Mouse (Mus musculus) heart, embryonic 14.5 days (tissue): Measurements from ENCODE around the gene Spag9. TPM values are rescaled to one million over a fixed set of nuclear protein-coding genes. Genes with fewer than 3 reads are reported as not detected.
"Not testable (repeated sequence)": the region's sequence is repeated elsewhere in the genome, so short reads cannot be mapped to it uniquely, and the experiment has no call there.

Experiments
- ATAC-seq: fragments of 200-750 bp; cut with Nextera tagmentation; 2 replicates; pipeline ENCODE4 v1.8.0; 2017; ENCODE audit warnings: low read depth, moderate TSS enrichment; ENCODE audit not compliant: insufficient number of reproducible peaks, insufficient read depth, low FRiP score
- H3K27ac ChIP-seq, 2 experiments: fragments of 200-500 bp in 1 of 2; fragments of 300-500 bp in 1 of 2; sonication (generic) in 1 of 2; replicated peaks in 1 of 2; 2 replicates each; pipeline ENCODE4 v1.5.1; 2012 to 2014; ENCODE audit warnings: low read depth in 2 of 2, low read length in 2 of 2, control low read depth in 1 of 2, mild to moderate bottlenecking in 1 of 2, mixed read lengths in 1 of 2; ENCODE audit not compliant: control insufficient read depth in 1 of 2, insufficient read depth in 1 of 2
- H3K27me3 ChIP-seq: fragments of 300-500 bp; sonication (generic); 2 replicates; pipeline ENCODE4 v1.6.1; 2014; ENCODE audit warnings: mild to moderate bottlenecking, low read length, control low read depth; ENCODE audit not compliant: control insufficient read depth, insufficient read depth
- H3K36me3 ChIP-seq: fragments of 300-500 bp; sonication (generic); 2 replicates; pipeline ENCODE4 v1.6.1; 2014; ENCODE audit warnings: mild to moderate bottlenecking, control low read depth, low read length, mixed read lengths; ENCODE audit not compliant: control insufficient read depth, insufficient read depth
- H3K4me1 ChIP-seq, 2 experiments: fragments of 200-500 bp in 1 of 2; fragments of 300-500 bp in 1 of 2; sonication (generic) in 1 of 2; 2 replicates each; pipeline ENCODE4 v1.6.1; 2012 to 2014; ENCODE audit warnings: low read length in 2 of 2, control low read depth in 1 of 2, mixed read lengths in 1 of 2; ENCODE audit not compliant: control insufficient read depth in 2 of 2, insufficient read depth in 2 of 2
- H3K4me2 ChIP-seq: fragments of 300-500 bp; sonication (generic); 2 replicates; pipeline ENCODE4 v1.6.1; 2014; ENCODE audit warnings: mild to moderate bottlenecking, low read length
- H3K4me3 ChIP-seq, 2 experiments: fragments of 200-500 bp in 1 of 2; fragments of 300-500 bp in 1 of 2; sonication (generic) in 1 of 2; 2 replicates each; pipeline ENCODE4 v1.5.1; 2012 to 2014; ENCODE audit warnings: low read length in 2 of 2, mild to moderate bottlenecking in 2 of 2, control low read depth in 1 of 2, low read depth in 1 of 2, moderate library complexity in 1 of 2; ENCODE audit not compliant: control insufficient read depth in 1 of 2, insufficient read depth in 1 of 2
- H3K9ac ChIP-seq: fragments of 300-500 bp; sonication (generic); 2 replicates; pipeline ENCODE4 v1.6.1; 2014; ENCODE audit warnings: mild to moderate bottlenecking, low read length
- H3K9me3 ChIP-seq: fragments of 300-500 bp; sonication (generic); 2 replicates; pipeline ENCODE4 v1.6.1; 2016; ENCODE audit warnings: low read length, control low read depth; ENCODE audit not compliant: control insufficient read depth
- WGBS: fragments of 180-500 bp; shearing (Covaris S2); extraction: QIAGEN DNeasy Blood & Tissue Kit; methylation state at CpG from one replicate; pipeline ENCODE4 v1.1.7; 2014; 5-methylcytosine and 5-hydroxymethylcytosine counted together
- polyA plus RNA-seq: library from polyadenylated mRNA; unstranded; fragments of >200 nt; fragmentation: Nextera tagmentation; extraction: Ambion mirVana; gene quantifications from 2 replicates; pipeline ENCODE4 v1.2.1, GENCODE M21; 2014

The Spag9 gene
- polyA plus RNA-seq, 1 experiment from 2014 or later: 63.8 TPM

- WGBS: 76% methylated on average over 3 of the region's 3 CpGs
- no peak for ATAC-seq
- H3K4me3 ChIP-seq: no peak overlapping the region
- H3K27ac ChIP-seq: no peak overlapping the region
- H3K4me1 ChIP-seq: no peaks in the 10 kb centered on the region
- H3K36me3 ChIP-seq: peaks cover 42% of the 10 kb centered on the region
- no peaks in the 10 kb centered on the region for H3K27me3 ChIP-seq
- H3K9me3 ChIP-seq: no peaks in the 10 kb centered on the region
- H3K9ac ChIP-seq: no peak overlapping the region
- no peak overlapping the region for H3K4me2 ChIP-seq
Observed at GRCm38 (mm10) chr11:94054901-94055300, 59.0 kb downstream of the Spag9 start.

- Histone ChIP-seq H3K27ac (no peak overlapping the region), H3K36me3 (peaks cover 46% of the 10 kb centered on the region), H3K9me3 (no peaks in the 10 kb centered on the region), H3K27me3 (no peaks in the 10 kb centered on the region), H3K9ac (no peak overlapping the region), H3K4me1 (no peaks in the 10 kb centered on the region), H3K4me3 (no peak overlapping the region), H3K4me2 (no peak overlapping the region)
- WGBS: 92% methylated on average over 5 of the region's 5 CpGs
- no peak for ATAC-seq
Observed at GRCm38 (mm10) chr11:94063941-94064340, 68.0 kb downstream of the Spag9 start.

DNA sequence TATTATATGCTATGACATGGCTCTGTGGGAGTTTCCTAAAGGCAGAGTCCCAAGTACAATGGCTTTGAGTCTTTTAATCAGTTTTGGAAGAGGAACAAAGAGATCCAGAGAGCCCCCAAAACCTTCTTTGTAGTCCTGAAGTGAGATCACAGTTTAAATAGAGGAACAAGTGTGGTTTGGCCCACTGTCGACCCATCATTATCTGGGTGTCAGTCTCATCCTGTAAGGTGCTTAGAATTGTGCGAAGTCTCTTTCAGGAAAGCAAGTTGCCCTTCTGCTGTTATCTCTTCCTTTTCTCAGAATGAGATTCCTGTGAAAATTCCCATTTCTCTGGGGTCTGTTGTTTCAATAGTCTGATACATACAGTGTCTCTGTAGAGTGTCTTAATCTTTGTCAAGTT is 74.6 kb downstream of the Spag9 start:
- no peak for ATAC-seq
- Histone ChIP-seq H3K27me3 (no peaks in the 10 kb centered on the region), H3K9me3 (no peaks in the 10 kb centered on the region), H3K36me3 (peaks cover 49% of the 10 kb centered on the region), H3K4me3 (no peak overlapping the region), H3K4me2 (no peak overlapping the region), H3K4me1 (no peaks in the 10 kb centered on the region), H3K9ac (no peak overlapping the region), H3K27ac (no peak overlapping the region)
- 65% methylated on average over 2 of the region's 2 CpGs for WGBS

GRCm38 (mm10) chr11:94073283-94073682 is 77.4 kb downstream of the Spag9 start:
- no peak for ATAC-seq
- no peak overlapping the region for H3K27ac ChIP-seq
- H3K36me3 ChIP-seq: peaks cover 44% of the 10 kb centered on the region
- H3K4me2 ChIP-seq: no peak overlapping the region
- H3K9ac ChIP-seq: no peak overlapping the region
- H3K4me3 ChIP-seq: no peak overlapping the region
- WGBS: 85% methylated on average over 4 of the region's 4 CpGs
- no peaks in the 10 kb centered on the region for H3K9me3 ChIP-seq
- no peaks in the 10 kb centered on the region for H3K27me3 ChIP-seq
- no peaks in the 10 kb centered on the region for H3K4me1 ChIP-seq

DNA sequence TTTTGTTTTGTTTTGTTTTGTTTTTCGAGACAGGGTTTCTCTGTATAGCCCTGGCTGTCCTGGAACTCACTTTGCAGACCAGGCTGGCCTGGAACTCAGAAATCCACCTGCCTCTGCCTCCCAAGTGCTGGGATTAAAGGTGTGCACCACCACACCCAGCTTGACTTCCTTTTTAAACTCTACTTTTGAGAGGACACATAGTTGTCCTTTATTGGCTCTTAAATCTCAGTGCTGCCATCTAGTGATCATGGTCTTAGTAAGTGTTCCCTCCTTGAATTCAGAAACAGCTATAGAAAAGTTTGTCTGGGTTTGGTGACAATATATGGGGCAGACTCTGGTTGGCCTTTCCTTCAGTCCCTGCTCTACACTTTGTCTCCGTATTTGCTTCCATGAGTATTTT is 91.1 kb downstream of the Spag9 start:
- not testable (repeated sequence) for H3K9me3 ChIP-seq, H3K4me3 ChIP-seq, H3K27me3 ChIP-seq, H3K9ac ChIP-seq, ATAC-seq, H3K27ac ChIP-seq, H3K4me1 ChIP-seq, H3K4me2 ChIP-seq
- 75% methylated on average over 2 of the region's 2 CpGs for WGBS
- H3K36me3 ChIP-seq: peaks cover 78% of the 10 kb centered on the region

DNA sequence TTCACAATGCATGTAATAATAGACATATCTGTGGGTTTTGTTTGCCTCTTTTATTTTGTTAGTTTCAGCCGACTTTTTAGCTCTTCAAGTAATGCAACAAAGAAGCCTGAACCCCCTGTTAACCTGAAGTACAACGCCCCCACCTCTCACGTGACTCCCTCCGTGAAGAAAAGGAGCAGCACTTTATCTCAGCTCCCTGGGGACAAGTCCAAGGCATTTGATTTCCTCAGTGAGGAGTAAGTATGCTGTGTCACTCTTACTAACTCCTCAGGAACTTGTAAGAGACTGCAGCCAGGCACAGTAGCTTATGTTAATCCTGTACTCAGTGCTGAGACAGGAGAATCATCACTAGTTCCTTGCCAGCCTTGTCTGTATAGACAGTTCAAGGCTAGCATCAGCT is 94.6 kb downstream of the Spag9 start:
- H3K4me3 ChIP-seq: no peak overlapping the region
- H3K27ac ChIP-seq: no peak overlapping the region
- H3K4me1 ChIP-seq: no peaks in the 10 kb centered on the region
- ATAC-seq: no peak
- H3K27me3 ChIP-seq: no peaks in the 10 kb centered on the region
- no peak overlapping the region for H3K4me2 ChIP-seq
- no peaks in the 10 kb centered on the region for H3K9me3 ChIP-seq
- no peak overlapping the region for H3K9ac ChIP-seq
- 62% methylated on average over 4 of the region's 4 CpGs for WGBS
- H3K36me3 ChIP-seq: peaks cover 77% of the 10 kb centered on the region

GRCm38 (mm10) chr11:94097489-94097888 is 101.6 kb downstream of the Spag9 start:
- H3K9me3 ChIP-seq: no peaks in the 10 kb centered on the region
- WGBS: 86% methylated on average over 3 of the region's 3 CpGs
- H3K9ac ChIP-seq: no peak overlapping the region

DNA sequence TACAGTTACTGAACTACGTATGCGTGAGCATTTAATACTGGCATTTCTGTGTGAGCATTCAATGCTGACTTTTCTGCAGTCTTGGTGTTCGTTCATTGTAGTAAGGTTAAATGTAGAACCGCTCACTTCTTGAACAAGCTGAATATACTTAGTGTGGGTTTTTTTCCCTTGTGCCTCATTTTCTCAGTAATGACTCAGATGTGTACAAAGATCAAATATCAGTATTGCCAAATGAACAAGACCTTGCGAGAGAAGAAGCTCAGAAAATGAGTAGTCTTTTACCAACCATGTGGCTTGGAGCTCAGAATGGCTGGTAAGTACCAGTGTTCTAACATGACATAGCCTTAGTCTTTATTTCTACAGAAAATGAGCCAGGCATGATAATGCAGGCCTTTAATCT is 102.9 kb downstream of the Spag9 start:
- H3K36me3 ChIP-seq: peaks cover 89% of the 10 kb centered on the region
- 95% methylated on average over 5 of the region's 5 CpGs for WGBS
- ATAC-seq: no peak

More at GRCm38 (mm10) chr11:94097489-94097888, 101.6 kb downstream of the Spag9 start:
- no peak overlapping the region for H3K4me2 ChIP-seq
- no peak overlapping the region for H3K27ac ChIP-seq
- no peaks in the 10 kb centered on the region for H3K4me1 ChIP-seq
- no peaks in the 10 kb centered on the region for H3K27me3 ChIP-seq
- H3K36me3 ChIP-seq: peaks cover 93% of the 10 kb centered on the region
- ATAC-seq: no peak
- H3K4me3 ChIP-seq: no peak overlapping the region

More for the DNA sequence above, 102.9 kb downstream of the Spag9 start:
- no peaks in the 10 kb centered on the region for H3K27me3 ChIP-seq
- no peak overlapping the region for H3K4me2 ChIP-seq
- no peak overlapping the region for H3K4me3 ChIP-seq
- no peak overlapping the region for H3K9ac ChIP-seq
- no peaks in the 10 kb centered on the region for H3K4me1 ChIP-seq
- no peaks in the 10 kb centered on the region for H3K9me3 ChIP-seq
- H3K27ac ChIP-seq: no peak overlapping the region
